Mouse (Mus musculus): ENCODE data around the gene Adap2. TPM values are rescaled to one million over a fixed set of nuclear protein-coding genes. Genes with fewer than 3 reads are reported as not detected.
"Not testable (repeated sequence)": the region's sequence is repeated elsewhere in the genome, so short reads cannot be mapped to it uniquely, and the experiment has no call there.

Gene Adap2
- polyA plus RNA-seq, 1 experiment from 2014 or later: 1.5 TPM

- ATAC-seq (ENCODE audit: insufficient read depth, low FRiP score, low TSS enrichment): peak; percentile 74
- H3K4me2 ChIP-seq (ENCODE audit: low read depth): peak within 1 kb of the TSS; percentile 78
- peak; percentile 93 for DNase-seq (ENCODE audit: low spot score)
- no peaks in the 10 kb centered on the region for H3K36me3 ChIP-seq (ENCODE audit: control insufficient read depth, insufficient read depth, low read length)
- H3K4me1 ChIP-seq (ENCODE audit: control insufficient read depth, insufficient read depth, low read length): peaks cover 2% of the 10 kb centered on the region; the same call in 1 of the 2 replicates
- WGBS: under 1% methylated on average over 40 of the region's 40 CpGs
- H3K27me3 ChIP-seq (ENCODE audit: control insufficient read depth, insufficient read depth, low read length): no peaks in the 10 kb centered on the region
- peak within 1 kb of the TSS; percentile 91 for H3K9ac ChIP-seq (ENCODE audit: low read length)
- H3K9me3 ChIP-seq (ENCODE audit: control insufficient read depth, low read length): no peaks in the 10 kb centered on the region
- peak within 1 kb of the TSS; percentile 40; the same call in 1 of the 2 replicates for H3K27ac ChIP-seq (ENCODE audit: low read depth, low read length)
- peak within 1 kb of the TSS; percentile 72 for H3K4me3 ChIP-seq (ENCODE audit: low read depth, low read length)
Measured at GRCm38 (mm10) chr11:80141825-80142521, 11.9 kb upstream of the Adap2 start, which contains the start of gene Tefm. Gene Tefm, minus strand, starts transcription at chr11:80142175.

- no peaks in the 10 kb centered on the region for H3K9me3 ChIP-seq (ENCODE audit: control insufficient read depth, low read length)
- peaks cover 2% of the 10 kb centered on the region; the same call in 1 of the 2 replicates for H3K4me1 ChIP-seq (ENCODE audit: control insufficient read depth, insufficient read depth, low read length)
- no peaks in the 10 kb centered on the region for H3K36me3 ChIP-seq (ENCODE audit: control insufficient read depth, insufficient read depth, low read length)
- ATAC-seq (ENCODE audit: insufficient read depth, low FRiP score, low TSS enrichment): no peak
- 50% methylated on average over 8 of the region's 8 CpGs for WGBS
- peak overlapping the region; percentile 78 for H3K4me2 ChIP-seq (ENCODE audit: low read depth)
- no peak for DNase-seq (ENCODE audit: low spot score)
- no peak overlapping the region for H3K27ac ChIP-seq (ENCODE audit: low read depth, low read length)
- peak overlapping the region; percentile 22 for H3K9ac ChIP-seq (ENCODE audit: low read length)
- no peak overlapping the region for H3K4me3 ChIP-seq (ENCODE audit: low read depth, low read length)
- no peaks in the 10 kb centered on the region for H3K27me3 ChIP-seq (ENCODE audit: control insufficient read depth, insufficient read depth, low read length)
Measured at GRCm38 (mm10) chr11:80142872-80143271, 11.0 kb upstream of the Adap2 start.

GRCm38 (mm10) chr11:80145787-80146275 lies 8.1 kb upstream of the Adap2 start:
- no peaks in the 10 kb centered on the region for H3K36me3 ChIP-seq (ENCODE audit: control insufficient read depth, insufficient read depth, low read length)
- H3K4me2 ChIP-seq (ENCODE audit: low read depth): no peak overlapping the region
- 47% methylated on average over 10 of the region's 10 CpGs for WGBS
- peaks cover 2% of the 10 kb centered on the region; the same call in 1 of the 2 replicates for H3K4me1 ChIP-seq (ENCODE audit: control insufficient read depth, insufficient read depth, low read length)
- no peak overlapping the region for H3K4me3 ChIP-seq (ENCODE audit: low read depth, low read length)
- H3K27me3 ChIP-seq (ENCODE audit: control insufficient read depth, insufficient read depth, low read length): no peaks in the 10 kb centered on the region
- DNase-seq (ENCODE audit: low spot score): no peak
- H3K9me3 ChIP-seq (ENCODE audit: control insufficient read depth, low read length): no peaks in the 10 kb centered on the region
- H3K9ac ChIP-seq (ENCODE audit: low read length): no peak overlapping the region
- no peak for ATAC-seq (ENCODE audit: insufficient read depth, low FRiP score, low TSS enrichment)
- no peak overlapping the region for H3K27ac ChIP-seq (ENCODE audit: low read depth, low read length)

- H3K4me1 ChIP-seq (ENCODE audit: control insufficient read depth, insufficient read depth, low read length): no peaks in the 10 kb centered on the region; the same call in 1 of the 2 replicates
- DNase-seq (ENCODE audit: low spot score) (no peak), ATAC-seq (ENCODE audit: insufficient read depth, low FRiP score, low TSS enrichment) (no peak)
- H3K9ac ChIP-seq (ENCODE audit: low read length): no peak overlapping the region
- no peaks in the 10 kb centered on the region for H3K36me3 ChIP-seq (ENCODE audit: control insufficient read depth, insufficient read depth, low read length)
- no peak overlapping the region for H3K27ac ChIP-seq (ENCODE audit: low read depth, low read length)
- H3K9me3 ChIP-seq (ENCODE audit: control insufficient read depth, low read length): no peaks in the 10 kb centered on the region
- no peak overlapping the region for H3K4me2 ChIP-seq (ENCODE audit: low read depth)
- H3K27me3 ChIP-seq (ENCODE audit: control insufficient read depth, insufficient read depth, low read length): no peaks in the 10 kb centered on the region
- no peak overlapping the region for H3K4me3 ChIP-seq (ENCODE audit: low read depth, low read length)
- 76% methylated on average over 6 of the region's 6 CpGs for WGBS
Measured at GRCm38 (mm10) chr11:80147748-80148147, 6.2 kb upstream of the Adap2 start.

- Histone ChIP-seq H3K9ac (ENCODE audit: low read length) (no peak overlapping the region), H3K36me3 (ENCODE audit: control insufficient read depth, insufficient read depth, low read length) (no peaks in the 10 kb centered on the region), H3K27ac (ENCODE audit: low read depth, low read length) (no peak overlapping the region), H3K9me3 (ENCODE audit: control insufficient read depth, low read length) (no peaks in the 10 kb centered on the region), H3K4me2 (ENCODE audit: low read depth) (no peak overlapping the region), H3K4me3 (ENCODE audit: low read depth, low read length) (no peak overlapping the region), H3K27me3 (ENCODE audit: control insufficient read depth, insufficient read depth, low read length) (peaks cover 3% of the 10 kb centered on the region; the same call in 1 of the 2 replicates), H3K4me1 (ENCODE audit: control insufficient read depth, insufficient read depth, low read length) (no peaks in the 10 kb centered on the region; the same call in 1 of the 2 replicates)
- DNase-seq (ENCODE audit: low spot score): no peak
- 37% methylated on average over 1 of the region's 1 CpGs for WGBS
- ATAC-seq (ENCODE audit: insufficient read depth, low FRiP score, low TSS enrichment): no peak
Measured at GRCm38 (mm10) chr11:80148313-80148712, 5.6 kb upstream of the Adap2 start.

- not testable (repeated sequence) for H3K4me2 ChIP-seq (ENCODE audit: low read depth)
Measured at GRCm38 (mm10) chr11:80148974-80149373, 4.9 kb upstream of the Adap2 start.

GRCm38 (mm10) chr11:80149412-80150023 lies 4.4 kb upstream of the Adap2 start:
- WGBS: 76% methylated on average over 8 of the region's 8 CpGs

More at GRCm38 (mm10) chr11:80148974-80149373, 4.9 kb upstream of the Adap2 start:
- H3K4me3 ChIP-seq (ENCODE audit: low read depth, low read length); ATAC-seq (ENCODE audit: insufficient read depth, low FRiP score, low TSS enrichment); DNase-seq (ENCODE audit: low spot score); H3K9me3 ChIP-seq (ENCODE audit: control insufficient read depth, low read length); H3K27ac ChIP-seq (ENCODE audit: low read depth, low read length); H3K36me3 ChIP-seq (ENCODE audit: control insufficient read depth, insufficient read depth, low read length); H3K27me3 ChIP-seq (ENCODE audit: control insufficient read depth, insufficient read depth, low read length); H3K9ac ChIP-seq (ENCODE audit: low read length); H3K4me1 ChIP-seq (ENCODE audit: control insufficient read depth, insufficient read depth, low read length): not testable (repeated sequence)
- WGBS: 50% methylated on average over 1 of the region's 4 CpGs

GRCm38 (mm10) chr11:80150566-80150965 lies 3.3 kb upstream of the Adap2 start:
- 86% methylated on average over 5 of the region's 5 CpGs for WGBS
- ATAC-seq (ENCODE audit: insufficient read depth, low FRiP score, low TSS enrichment) (no peak), DNase-seq (ENCODE audit: low spot score) (no peak)
- no peak overlapping the region for H3K9ac ChIP-seq (ENCODE audit: low read length)
- H3K4me3 ChIP-seq (ENCODE audit: low read depth, low read length): no peak overlapping the region
- H3K27me3 ChIP-seq (ENCODE audit: control insufficient read depth, insufficient read depth, low read length): peaks cover 21% of the 10 kb centered on the region
- H3K9me3 ChIP-seq (ENCODE audit: control insufficient read depth, low read length): no peaks in the 10 kb centered on the region
- H3K27ac ChIP-seq (ENCODE audit: low read depth, low read length): no peak overlapping the region
- no peaks in the 10 kb centered on the region for H3K36me3 ChIP-seq (ENCODE audit: control insufficient read depth, insufficient read depth, low read length)
- H3K4me1 ChIP-seq (ENCODE audit: control insufficient read depth, insufficient read depth, low read length): no peaks in the 10 kb centered on the region; the same call in 1 of the 2 replicates
- H3K4me2 ChIP-seq (ENCODE audit: low read depth): no peak overlapping the region

More at GRCm38 (mm10) chr11:80149412-80150023, 4.4 kb upstream of the Adap2 start:
- no peak overlapping the region for H3K4me3 ChIP-seq (ENCODE audit: low read depth, low read length)
- H3K9ac ChIP-seq (ENCODE audit: low read length): no peak overlapping the region
- H3K27me3 ChIP-seq (ENCODE audit: control insufficient read depth, insufficient read depth, low read length): peaks cover 15% of the 10 kb centered on the region
- H3K27ac ChIP-seq (ENCODE audit: low read depth, low read length): no peak overlapping the region
- DNase-seq (ENCODE audit: low spot score) (no peak), ATAC-seq (ENCODE audit: insufficient read depth, low FRiP score, low TSS enrichment) (no peak)
- no peaks in the 10 kb centered on the region for H3K9me3 ChIP-seq (ENCODE audit: control insufficient read depth, low read length)
- no peak overlapping the region for H3K4me2 ChIP-seq (ENCODE audit: low read depth)
- no peaks in the 10 kb centered on the region; the same call in 1 of the 2 replicates for H3K4me1 ChIP-seq (ENCODE audit: control insufficient read depth, insufficient read depth, low read length)
- no peaks in the 10 kb centered on the region for H3K36me3 ChIP-seq (ENCODE audit: control insufficient read depth, insufficient read depth, low read length)
